Mouse (Mus musculus) cerebellum, postnatal 10 days (tissue): ENCODE results near the gene Gm4969.
"Not testable (repeated sequence)": the region's sequence is repeated elsewhere in the genome, so short reads cannot be mapped to it uniquely, and the experiment has no call there.

Experiments used
- DNase-seq, 2 experiments: peaks; one replicate each; pipeline ENCODE4 v3.0.0; 2021; ENCODE audit warnings: mixed read lengths in 2 of 2

Gene Gm4969

DNA sequence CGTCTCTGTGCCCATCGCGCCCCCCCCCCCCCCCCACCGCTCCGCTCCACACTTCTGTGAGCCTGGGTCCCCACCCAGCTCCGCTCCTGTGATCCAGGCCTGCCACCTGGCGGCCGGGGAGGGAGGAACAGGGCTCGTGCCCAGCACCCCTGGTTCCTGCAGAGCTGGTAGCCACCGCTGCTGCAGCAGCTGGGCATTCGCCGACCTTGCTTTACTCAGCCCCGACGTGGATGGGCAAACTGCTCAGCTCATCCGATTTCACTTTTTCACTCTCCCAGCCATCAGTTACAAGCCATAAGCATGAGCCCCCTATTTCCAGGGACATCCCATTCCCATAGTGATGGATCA, 25.0 kb downstream of the Gm4969 start:
- DNase-seq, result peak; percentile 86

DNA sequence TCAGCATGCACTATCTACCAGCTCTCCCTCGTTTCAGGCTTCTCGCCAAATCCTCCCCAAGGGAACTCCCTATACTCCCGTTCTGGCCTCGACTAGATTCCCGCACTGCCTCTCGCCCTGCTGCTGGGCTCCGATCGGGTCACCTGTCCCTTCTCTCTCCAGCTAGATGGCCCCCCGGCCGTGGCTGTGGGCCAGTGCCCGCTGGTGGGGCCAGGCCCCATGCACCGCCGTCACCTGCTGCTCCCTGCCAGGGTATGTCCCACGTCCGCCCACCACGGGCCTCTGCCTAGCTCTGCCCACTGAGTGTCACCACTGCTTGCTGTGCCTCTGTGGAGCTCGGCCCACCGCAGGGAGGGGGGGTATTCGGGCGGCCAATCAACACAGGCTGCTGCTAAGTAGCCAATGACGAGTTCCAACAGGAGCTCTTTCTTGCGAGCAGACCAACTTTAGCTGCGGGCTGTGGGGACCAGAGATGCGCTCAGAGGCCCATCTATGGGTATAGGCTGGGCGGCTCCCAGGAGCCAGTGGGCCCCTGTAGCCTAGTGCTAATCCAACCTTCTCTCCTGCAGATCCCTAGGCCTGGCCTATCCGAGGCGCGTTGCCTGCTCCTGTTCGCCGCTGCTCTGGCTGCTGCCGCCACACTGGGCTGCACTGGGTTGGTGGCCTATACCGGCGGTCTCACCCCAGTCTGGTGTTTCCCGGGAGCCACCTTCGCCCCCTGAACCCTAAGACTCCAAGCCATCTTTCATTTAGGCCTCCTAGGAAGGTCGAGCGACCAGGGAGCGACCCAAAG, 25.6 kb downstream of the Gm4969 start:
- peak; percentile 61 to 65 for DNase-seq

DNA sequence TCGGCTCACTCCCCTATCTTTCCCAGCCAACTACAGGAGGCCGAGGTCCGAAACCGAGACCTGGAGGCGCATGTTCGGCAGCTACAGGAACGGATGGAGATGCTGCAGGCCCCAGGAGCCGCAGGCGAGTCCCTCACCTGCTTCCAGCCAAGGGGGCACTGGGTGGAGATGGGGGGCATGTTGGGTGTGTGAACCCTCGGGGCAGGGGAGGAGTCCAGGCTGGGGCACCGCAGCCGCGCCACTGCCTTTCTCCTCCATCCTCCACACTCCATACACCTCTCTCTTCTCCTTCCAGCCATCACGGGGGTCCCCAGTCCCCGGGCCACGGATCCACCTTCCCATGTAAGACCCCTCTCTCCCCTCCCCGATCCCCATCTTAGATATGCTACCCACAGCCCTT, 26.3 kb downstream of the Gm4969 start:
- no peak for DNase-seq

DNA sequence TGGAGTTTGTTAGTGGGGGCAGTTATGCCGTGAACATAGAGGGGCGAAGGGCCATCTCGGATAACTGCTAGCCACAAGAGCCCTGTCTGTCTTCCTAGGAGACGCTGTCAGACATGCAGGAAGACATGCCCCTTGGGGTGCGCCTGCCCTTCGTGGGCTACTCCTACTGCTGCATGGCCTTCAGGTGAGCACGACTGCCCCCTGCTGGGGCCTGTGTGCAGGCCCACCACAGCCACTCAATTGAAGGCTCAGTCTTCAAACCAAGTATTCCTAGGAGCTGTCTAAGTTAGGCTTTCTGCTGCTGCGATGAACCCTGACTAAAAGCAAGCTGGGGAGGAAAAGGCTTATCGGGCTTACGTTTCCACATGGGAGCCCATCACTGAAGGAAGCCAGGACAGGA, 29.4 kb downstream of the Gm4969 start:
- peak; percentile 74 to 79 for DNase-seq

DNA sequence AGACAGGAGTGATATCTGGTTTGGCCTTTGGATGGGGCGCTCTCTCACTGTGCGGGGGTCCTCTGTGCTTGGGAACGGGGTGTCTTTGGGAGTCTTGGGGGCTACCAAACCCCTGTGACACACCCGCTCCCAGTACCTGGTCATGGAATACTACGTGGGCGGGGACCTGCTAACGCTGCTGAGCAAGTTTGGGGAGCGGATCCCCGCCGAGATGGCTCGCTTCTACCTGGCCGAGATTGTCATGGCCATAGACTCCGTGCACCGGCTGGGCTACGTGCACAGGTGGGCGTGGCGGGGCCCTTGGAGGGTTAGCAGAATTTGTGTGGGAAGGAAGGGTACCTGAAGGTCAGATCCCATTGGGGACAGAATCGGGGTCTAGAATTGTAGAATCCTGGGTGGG, 31.4 kb downstream of the Gm4969 start:
- peak in 1 of 2 experiments; percentile 14 for DNase-seq

DNA sequence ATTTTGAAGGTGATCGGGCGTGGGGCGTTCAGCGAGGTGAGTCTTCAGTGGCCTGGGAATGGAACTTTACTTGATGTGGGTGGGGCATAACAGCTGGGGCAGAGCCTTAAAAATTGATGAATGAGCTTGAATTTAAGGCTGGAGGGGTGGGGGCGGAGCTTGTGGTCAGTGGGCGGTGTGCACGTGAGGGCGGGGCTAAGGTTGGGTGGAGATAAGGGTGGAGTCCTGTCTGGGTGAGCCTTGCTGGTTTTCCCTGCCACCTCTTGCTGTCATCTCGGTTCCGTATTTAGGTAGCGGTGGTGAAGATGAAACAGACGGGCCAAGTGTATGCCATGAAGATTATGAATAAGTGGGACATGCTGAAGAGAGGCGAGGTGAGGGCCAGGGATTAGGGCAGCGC, 32.1 kb downstream of the Gm4969 start:
- DNase-seq, result peak in 1 of 2 experiments; percentile 40

DNA sequence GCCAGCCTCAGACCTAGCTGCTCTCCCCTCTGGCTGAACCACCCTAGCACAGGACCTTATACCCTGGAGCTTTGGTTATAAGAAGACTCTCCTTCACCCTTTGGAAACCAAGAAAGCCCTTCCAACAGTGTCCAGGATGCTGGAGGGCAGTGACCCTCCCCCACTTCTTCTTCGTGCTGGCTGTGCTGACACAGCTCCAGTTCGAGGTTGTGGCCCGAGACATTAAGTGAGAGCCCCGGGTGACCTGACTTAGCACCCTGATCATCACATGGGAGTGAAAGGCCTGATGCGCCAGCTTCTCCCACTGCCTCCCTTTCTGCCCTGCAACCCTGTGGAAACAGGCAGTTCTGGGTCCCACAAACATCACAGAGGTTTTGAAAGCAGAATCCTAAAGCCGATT, 32.7 kb downstream of the Gm4969 start:
- no peak for DNase-seq

DNA sequence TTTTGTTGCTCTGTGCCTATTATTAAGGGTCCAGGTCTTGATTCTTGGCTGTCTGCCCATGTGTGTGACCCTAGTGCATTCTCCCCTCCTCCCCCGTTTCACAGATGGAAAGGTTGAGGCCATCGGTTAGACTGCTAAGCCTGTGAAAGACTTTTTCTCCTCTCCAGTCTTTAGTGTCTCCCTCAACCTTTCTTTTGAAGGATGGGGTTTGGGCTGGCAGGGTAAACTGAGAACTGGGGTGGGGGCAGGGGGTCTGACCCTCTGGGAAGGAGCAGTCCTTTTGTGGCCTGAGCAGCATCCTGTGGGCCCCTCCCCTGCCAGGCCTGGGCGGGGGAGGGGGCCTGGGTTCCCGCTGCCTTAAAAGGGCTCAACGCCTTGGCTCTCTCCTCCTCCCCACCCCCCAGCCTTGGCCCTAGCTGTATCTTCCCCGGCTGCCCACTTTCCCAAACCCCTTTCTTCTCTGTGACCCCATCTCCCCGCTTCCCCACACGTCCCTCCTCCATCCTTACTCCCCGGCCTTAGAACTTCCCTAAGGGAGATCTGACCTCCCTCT, 33.2 kb downstream of the Gm4969 start:
- peak in 1 of 2 experiments; percentile 24 for DNase-seq

DNA sequence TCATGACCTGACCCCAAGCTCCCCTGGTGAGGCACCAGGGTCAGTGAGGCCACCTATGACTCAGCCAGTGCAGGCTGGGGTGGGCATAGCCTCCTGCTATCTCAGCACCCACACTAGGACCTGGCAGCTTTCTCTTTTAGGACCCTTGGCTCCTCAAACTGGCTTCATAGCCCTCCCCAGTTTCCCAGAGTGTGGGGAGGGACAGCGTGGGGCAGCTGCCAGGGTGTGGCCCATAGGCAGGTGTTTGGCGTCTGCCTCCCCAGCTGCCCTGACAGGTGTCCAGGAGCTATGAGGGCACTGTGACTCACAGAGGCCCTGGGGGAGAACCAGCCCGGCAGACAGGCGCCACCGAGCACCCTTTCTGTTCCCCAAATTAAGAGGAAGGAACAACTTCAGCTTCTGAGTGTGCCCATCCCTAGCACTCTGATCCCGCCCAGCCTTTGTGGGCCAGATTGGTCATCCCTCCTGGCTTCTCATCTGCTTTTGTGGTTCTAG, 33.8 kb downstream of the Gm4969 start:
- peak in 1 of 2 experiments; percentile 17 for DNase-seq

DNA sequence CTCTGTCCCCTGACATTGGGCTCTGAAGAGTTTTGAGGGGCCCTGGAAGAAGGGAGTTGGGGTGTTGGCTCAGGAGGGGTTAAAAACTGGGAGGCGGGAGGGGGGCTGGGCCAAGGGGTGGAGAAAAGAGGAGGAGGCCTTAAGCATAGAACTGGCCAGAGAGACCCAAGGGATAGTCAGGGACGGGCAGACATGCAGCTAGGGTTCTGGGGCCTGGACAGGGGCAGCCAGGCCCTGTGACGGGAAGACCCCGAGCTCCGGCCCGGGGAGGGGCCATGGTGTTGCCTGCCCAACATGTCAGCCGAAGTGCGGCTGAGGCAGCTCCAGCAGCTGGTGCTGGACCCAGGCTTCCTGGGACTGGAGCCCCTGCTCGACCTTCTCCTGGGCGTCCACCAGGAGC, 34.5 kb downstream of the Gm4969 start, which contains the start of gene Dmpk:
Dmpk (plus strand) TSS at position 149 of the 400 bp plus-strand sequence.
- peak in 1 of 2 experiments; percentile 10 for DNase-seq

DNA sequence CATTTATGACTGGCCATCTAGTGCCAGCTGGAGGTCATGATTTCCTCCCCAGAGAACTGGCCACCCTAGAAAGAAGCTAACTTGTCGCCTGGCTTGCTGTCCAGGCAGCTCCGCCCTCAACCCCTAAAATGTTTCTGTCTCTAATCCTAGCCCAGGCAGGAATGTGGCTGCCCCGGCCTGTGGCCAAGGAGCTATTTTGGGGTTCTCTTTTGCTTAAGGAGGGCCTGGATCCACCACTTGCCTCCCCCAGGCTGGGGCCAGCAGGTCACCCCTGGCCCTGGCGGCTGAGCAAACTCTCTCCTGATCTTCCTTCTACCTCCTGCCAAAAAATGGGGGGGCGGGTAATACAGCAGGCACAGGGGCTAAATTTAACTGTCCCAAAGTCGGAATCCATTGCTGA, 35.1 kb downstream of the Gm4969 start:
- peak in 1 of 2 experiments; percentile 12 for DNase-seq

DNA sequence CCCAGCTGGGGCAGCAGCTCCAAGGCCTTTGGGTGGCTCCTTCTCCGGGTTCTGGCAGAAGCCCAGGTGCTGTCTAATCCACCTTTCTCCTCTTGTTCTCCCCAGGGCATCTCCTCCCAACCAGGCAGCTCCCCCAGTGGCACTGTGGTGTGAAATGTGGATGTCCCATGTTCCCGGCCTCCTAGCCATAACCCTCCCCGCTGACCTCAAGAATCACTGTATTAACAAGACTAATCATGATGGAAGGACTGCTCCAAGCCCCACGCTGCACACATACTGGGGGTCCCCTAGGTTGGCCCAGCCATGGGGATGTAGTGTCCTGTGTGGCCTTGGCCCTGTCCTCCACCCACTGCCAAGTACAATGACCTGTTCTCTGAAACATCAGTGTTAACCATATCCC, 36.0 kb downstream of the Gm4969 start:
- DNase-seq, result peak in 1 of 2 experiments; percentile 13

DNA sequence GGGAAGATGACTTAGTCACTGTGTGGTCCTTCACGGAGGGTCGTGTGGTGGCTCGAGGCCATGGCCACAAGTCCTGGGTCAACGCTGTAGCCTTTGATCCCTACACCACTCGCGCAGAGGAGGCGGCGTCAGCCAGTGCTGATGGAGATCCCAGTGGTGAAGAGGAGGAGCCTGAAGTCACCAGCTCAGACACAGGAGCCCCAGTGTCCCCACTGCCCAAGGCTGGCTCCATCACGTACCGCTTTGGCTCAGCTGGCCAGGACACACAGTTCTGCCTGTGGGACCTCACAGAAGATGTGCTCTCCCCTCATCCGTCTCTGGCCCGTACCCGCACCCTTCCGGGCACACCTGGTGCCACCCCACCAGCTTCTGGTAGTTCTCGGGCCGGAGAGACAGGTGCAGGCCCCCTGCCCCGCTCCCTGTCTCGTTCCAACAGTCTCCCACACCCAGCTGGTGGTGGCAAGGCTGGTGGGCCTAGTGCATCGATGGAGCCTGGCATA, 37.7 kb downstream of the Gm4969 start:
- DNase-seq, result no peak

DNA sequence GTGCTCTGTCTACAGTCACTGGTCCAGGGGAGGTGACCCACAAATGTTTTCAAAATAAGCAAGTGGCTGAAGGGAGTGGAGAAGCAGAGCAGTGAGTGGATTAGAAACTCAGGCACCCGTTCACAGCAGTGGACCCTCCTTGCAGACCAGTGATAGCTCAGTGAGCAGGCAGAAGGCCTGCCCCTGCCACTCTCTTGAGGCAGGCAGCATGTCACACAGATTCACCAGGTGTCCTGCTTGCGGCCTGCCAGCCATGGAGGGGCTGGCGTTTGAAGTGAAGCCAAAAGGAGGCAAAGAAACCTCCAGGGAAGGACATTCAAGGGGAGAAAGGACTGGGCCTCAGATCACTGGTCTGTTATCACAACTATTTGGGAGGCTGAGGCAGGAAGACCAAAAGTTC, 39.4 kb downstream of the Gm4969 start:
- DNase-seq, result peak in 1 of 2 experiments; percentile 10

DNA sequence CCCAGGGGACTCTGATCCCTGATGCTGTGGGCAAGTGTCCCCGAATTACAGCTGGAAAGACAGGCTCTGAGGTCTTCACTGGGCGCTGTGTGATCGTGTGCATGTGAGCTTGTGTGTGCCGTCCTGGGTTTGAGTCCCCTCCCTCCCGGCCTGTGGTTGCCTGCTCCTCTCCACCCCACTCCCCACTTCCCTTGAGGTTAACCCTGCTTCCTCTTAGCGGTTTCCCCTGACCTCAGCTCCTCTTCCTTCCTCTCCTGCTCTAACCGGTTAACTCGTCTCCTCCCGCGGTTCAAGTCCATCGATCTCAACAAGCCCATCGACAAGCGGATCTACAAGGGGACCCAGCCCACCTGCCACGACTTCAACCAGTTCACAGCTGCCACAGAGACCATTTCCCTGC, 40.4 kb downstream of the Gm4969 start:
- no peak for DNase-seq

DNA sequence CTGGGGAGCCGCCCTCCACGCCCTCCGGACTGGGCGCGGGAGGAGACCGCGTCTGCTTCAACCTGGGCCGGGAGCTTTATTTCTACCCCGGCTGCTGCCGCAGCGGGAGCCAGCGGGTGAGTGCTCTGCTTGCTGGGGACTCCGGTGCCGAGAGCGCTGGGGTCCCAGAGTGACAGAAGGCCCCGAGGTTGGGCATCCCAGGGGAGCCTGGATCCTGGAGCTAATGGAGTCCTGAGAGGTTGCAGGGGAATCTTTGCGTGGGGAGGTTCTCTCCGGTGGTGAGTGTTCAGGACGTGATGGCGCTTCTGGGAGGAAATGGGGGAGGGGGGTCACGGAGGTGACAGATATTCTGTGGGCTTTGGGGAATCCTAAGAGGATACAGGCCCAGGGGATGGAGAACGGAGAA, 41.6 kb downstream of the Gm4969 start:
- peak; percentile 53 to 62 for DNase-seq

DNA sequence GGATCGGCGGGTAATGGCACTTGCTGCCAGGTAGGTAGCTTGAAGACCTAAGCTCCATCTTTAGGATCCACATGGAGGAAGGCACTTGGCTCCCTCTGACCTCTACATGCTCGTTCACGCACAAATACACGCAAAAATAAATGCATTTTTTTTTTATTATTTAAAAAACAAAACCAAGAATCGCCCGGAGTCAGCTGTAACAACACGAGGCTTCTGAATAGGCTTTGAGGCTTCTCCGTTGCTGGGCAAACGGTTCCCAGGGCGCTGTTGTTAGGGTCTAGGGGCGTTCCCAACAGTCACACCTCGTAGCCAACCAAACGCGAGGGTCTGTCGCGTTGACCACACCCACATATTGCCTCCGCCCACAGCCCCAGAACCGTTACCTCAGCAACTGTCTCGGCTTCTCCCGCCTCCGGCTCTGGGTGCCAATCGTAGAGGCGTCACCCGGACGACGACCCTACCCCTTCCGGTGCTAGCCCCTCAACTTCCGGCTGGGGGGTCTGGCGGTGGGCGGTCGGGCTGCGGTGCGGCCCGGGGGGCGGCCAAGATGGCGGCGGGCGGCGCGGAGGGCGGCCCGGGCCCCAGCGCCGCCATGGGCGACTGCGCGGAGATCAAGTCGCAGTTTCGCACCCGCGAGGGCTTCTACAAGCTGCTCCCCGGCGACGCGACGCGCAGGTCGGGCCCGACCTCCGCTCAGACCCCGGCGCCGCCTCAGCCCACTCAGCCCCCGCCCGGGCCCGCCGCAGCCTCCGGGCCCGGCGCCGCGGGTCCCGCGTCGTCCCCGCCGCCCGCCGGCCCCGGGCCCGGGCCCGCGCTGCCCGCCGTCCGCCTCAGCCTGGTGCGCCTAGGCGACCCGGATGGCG, 42.2 kb downstream of the Gm4969 start, which contains the start of gene Dmwd:
Dmwd (plus strand) TSS at position 505 of the 863 bp plus-strand sequence.
- peak; percentile 97 to 99 for DNase-seq

DNA sequence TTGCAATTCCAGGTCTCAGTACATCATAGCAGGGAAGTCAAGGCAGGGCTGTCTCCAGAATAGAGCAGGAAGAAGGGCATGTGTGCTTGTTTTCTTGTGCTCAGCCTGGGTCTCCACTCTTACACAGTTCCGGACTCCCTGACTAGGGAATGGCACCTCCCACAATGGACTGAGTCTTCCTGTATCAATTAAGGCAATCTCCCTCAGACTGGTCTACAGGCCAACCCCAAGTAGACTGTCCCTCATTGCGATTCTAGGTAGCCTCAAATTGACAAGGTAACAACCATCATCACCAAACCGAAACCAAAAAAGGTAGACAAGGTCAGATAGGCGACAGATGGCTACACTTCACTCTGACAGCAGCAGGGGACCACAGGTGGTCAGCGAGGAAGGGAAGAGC, 42.9 kb downstream of the Gm4969 start:
- DNase-seq, result no peak

DNA sequence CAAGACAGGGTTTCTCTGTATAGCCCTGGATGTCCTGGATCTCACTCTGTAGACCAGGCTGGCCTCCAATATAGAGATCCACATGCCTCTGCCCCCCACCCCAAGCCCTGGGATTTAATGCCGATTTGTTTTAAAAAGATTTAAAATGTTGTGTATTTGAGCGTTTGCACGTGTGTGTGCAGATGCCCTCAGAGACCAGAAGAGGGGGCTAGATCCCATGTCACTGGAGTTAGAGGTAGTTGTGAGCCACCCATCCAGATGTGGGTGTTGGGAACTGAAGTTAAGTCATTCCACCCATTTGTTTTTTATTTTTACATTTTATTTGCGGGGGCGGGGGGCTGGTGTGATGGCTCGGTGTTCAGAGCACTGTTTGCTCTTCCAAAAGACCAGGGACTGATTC, 43.7 kb downstream of the Gm4969 start:
- no peak for DNase-seq

DNA sequence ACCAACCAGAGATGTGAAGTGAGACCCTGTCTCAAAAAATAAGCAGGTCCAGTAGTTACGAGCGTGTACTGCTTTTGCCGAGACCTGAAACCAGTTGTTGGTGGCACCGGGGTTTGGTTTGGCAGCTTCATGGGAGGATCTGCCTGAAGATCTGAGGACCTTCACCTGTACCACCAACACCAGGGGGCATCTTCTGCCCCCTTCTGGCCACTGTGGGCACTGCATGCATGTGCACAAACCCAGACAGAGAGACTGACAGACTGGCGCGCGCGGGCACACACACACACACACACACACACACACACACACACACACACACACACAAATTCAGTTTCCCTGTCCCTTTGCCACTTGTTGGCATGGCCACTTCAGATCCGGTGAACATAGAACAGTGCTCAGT, 44.7 kb downstream of the Gm4969 start:
- peak; percentile 67 to 75 for DNase-seq

DNA sequence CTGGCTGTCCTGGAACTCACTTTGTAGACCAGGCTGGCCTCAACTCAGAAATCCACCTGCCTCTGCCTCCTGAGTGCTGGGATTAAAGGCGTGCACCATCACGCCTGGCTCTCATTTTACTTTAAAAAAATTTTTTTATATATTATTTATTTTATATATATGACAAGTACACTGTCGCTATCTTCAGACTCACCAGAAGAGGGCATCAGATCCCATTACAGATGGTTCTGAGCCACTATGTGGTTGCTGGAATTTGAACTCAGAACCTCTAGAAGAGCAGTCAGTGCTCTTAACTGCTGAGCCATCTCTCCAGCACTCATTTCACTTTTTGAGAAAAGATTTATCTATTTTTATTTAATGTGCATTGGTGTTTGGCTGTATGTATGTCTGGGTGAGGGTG, 47.1 kb downstream of the Gm4969 start:
- DNase-seq, result not testable (repeated sequence)

DNA sequence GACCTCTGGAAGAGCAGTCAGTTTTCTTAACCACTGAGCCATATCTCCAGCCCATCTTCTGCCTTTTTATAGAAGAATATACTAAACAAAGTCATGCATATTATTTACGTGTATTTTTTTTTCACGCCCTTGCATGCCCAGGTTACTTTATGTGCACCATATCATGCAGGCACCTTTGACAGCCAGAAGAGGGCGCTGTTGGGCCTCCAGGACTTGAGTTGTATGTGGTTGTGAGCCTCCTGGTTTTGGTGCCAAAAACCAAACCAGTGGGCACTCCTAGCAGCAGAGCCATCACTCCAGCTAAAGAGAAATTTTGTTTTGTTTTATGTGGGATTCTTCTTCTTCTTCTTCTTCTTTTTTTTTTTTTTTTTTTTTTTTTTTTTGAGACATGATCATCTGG, 48.7 kb downstream of the Gm4969 start:
- DNase-seq, result peak in 1 of 2 experiments; percentile 49

DNA sequence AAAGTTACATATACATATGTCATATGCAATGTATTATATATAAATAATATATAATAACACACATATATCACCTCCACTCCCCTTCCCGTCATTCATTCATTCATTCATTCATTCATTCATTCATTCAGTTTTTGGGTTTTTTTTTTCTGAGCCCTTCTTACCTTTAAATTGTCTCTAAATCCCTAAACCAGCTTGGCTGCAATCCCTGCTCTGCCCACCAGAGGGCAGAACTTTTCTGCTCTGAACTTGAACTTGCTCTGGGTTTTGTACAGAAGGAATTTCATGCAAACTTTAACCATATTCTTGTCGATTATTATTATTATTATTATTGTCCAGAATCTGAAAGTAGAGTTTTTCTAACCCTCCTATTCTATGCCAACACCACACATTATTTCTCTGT, 49.5 kb downstream of the Gm4969 start:
- peak; percentile 83 to 88 for DNase-seq
